Mouse (Mus musculus) testis, postnatal 10 days (tissue): ENCODE measurements around the gene Ormdl3.
"Not testable (repeated sequence)": the region's sequence is repeated elsewhere in the genome, so short reads cannot be mapped to it uniquely, and the experiment has no call there.

Experiments used
- DNase-seq: peaks from one replicate; pipeline ENCODE4 v3.0.0; 2021; ENCODE audit warnings: low spot score

Ormdl3 gene

DNA sequence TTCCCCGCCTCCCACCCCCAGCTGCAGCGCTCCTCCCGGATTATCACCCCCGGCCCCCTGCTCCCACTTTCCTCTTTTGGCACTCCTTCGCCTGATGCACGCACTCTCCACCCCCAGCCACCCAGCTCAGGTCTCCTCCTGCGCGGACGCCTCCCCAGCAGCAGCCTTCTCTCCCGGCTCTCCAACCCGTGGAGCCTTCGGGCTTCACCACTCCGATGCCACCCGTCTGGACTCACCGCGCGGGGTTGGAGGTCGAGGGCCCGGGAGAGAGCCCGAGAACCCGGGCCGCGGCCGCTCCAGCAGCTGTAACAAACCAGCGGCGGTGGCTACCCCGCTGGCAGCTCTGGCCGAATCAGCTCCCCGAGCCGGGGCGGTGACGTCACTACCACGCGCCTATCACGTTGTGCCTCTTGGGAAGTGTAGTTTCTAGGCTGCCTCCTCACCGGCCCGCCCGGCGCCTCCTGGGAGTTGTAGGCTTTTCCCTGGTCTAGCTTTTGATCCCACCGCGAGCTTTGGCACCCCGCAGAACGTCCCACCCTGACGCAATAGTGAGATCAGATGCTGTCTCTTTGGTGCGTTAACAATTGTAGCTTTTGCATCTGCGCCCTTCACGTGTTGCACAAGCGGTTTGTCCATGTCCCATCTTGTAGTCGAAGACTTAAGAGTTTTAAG, at the start of gene Ormdl3:
Gene Ormdl3, minus strand, starts transcription at position 477 of the 672 bp plus-strand sequence.
- DNase-seq = peak; percentile 99

DNA sequence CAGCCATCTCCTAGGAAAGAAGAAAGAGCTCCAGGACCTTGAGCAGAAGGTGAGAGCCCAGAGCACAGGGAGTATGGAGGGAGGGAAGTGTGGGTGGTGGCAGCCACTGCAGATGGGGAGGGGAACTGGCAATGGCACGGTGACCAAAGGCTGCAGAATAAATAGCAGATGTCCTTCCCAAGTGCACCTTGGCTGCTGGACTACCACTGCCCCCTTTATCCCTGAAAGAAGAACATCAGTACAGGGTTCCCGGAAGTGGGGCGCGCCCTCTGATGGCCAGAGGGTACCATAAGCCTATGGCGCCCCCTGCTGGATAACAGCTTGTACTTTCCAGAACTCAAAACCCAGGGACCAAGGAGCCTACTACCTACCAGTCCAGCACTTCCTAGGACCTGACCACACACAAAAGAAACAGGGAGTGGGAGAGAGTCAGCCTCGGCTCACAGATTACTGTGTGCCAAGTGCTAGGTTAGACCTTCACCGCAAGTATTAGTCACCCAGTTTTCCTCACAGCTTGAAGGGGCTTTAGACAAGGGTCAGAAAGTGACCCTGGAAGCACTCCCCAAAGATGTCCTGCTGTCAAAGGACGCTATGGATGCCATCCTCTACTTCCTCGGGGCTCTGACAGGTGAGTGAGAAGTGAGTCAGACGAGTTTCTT, 48.3 kb upstream of the Ormdl3 start:
- peak; percentile 55 for DNase-seq

DNA sequence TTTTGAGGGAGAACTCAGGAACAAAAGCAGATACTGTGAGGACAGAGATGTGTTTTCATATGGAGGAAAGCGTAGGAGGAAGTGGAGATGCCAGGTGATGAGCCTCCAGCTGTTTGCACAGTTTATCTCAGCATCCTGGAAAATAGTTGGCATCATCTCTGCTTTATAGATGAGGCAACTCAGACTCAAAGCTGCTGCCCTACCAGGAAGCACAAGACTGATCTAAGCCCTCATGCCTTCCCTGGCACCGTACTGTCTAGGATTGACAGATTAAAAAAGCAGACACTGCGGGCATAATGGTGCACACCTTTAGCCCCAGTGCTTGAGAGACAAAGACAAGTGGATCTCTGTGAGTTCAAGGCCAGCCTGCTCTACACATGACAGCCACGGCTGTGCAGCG, 43.5 kb upstream of the Ormdl3 start:
- no peak for DNase-seq

DNA sequence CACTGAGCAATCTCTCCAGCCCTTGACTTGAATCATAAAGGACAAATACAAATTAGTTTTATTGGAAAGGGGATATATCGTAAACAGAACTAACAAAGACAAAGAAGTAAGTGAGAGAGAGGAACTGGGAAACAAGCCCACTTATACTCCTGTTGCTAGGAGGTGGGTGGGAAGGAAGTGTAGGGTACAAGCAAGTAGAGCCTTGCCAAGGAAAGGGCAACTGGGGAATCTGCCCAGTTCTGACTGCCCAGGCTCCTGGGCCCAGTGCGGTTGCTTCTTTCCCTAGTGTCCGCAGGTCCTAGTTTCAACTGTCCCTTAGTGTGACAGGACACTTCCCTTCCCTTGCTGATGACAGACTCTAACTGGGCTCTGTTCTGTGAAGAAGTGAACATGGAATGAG, 41.5 kb upstream of the Ormdl3 start:
- DNase-seq = no peak

DNA sequence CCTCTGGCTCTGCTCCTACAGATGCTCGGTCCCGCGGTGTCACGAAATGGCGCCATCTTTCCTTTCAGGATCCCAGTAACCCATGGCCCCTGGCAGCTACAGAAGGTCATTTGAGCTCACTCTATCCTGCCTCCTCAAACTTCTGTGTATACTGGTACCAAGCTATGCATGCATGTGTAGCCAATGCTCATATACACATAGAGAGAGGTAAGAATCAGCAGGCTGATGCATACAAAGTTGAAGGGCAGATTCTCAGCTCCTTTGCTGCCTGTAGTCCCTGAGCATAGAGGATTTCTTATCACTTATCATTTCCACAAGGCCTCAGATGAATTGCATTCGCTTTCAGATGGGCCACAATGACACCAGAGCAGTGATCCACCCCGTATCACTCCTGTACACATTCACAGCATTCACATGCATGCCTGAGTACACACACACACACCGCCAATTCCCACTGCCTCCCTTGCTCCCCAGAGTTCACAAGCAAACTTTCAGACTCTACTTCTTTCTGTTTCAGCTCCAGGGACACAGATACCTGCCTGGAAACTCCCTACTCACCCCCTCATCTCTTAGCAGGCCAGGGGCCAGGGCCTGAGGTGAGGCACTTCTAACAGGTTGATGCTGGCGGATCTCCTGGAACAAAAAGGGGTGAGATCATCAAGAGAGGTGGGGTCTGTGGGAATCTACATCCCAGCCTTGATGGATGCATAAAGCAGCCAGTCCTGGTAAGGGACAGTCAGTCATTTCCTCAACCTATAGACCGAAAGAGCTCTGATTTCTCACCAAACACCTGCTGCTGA, 38.6 kb upstream of the Ormdl3 start, which contains the start of the genes Gm12355 and Gsdma3:
Gene Gm12355, minus strand, starts transcription at position 51 of the 800 bp plus-strand sequence.
Gene Gsdma3, plus strand, starts transcription at position 750 of the 800 bp plus-strand sequence.
- no peak for DNase-seq

DNA sequence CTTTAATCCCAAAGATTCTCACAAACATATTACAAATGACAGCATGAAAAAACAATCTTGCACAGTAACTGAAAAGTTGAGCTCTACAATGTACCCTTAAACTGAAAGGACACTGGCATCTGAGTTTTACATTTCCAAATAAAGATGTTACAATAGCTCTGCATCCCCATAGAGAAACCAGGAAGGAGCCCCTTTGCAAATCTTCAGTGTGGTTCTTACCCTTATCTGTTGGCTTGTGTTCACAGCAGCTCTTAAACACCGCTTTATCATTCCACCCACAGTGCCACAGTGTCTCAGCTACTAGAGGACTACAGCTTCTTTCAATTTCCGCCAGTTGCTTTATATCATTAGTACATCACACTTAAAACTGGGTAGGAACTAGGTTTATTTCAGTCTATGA, 37.2 kb upstream of the Ormdl3 start:
- not testable (repeated sequence) for DNase-seq

DNA sequence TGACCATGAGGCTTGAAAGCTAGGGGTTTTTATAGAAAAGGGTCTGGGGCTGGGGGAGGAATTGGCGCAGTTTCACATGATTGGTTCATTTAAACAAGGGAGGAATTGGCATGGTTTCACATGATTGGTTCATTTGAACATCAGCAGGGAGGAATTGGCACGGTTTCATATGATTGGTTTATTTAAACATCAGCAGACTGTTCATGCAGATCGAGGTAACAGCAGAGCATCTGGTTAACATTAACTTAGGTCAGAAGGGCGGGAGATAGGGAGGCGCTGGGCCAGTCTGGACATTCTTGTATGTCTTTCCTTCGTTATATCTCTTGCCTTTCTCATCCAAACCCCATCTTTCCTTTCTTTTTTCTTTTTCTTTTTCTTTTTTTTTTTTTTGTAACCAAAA, 36.8 kb upstream of the Ormdl3 start:
- DNase-seq = not testable (repeated sequence)

DNA sequence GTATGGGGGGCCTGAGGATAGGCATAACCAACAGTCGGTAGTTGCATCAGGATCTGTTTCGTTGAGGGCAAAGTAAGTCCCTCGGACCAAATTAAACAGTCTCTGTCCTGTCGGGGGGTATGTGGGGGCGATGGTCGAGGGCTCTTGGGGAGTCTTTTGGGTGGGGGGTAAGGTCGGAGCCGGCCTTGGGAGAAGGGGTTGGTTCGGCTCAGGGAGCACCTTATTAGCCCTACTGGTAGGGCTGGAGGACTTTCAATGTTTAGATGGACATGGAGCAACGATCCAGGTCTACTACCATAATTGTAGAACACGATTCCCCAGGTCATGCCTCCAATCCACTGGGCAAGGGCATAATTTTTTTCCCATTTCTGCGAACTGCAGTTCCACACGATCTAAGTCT, 33.6 kb upstream of the Ormdl3 start:
- no peak for DNase-seq

DNA sequence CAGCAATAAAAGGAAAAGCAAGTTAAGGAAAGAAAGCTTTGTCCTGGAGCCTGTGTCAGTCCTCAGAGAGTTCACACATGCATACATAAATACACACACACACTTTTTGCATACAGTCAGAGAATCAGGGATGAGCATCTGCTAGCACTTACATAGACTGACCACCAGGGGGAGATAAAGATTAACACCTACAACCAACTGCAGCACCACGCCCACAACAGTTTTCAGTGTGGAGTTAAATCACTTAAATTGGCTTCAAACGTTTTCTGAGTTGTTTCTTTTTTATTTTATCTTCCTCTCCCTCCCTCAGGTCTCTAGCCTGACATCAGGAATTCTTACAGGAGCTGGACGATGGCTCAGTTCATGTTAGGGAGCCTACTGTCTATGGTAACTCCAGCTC, 19.6 kb upstream of the Ormdl3 start:
- DNase-seq = peak; percentile 54

DNA sequence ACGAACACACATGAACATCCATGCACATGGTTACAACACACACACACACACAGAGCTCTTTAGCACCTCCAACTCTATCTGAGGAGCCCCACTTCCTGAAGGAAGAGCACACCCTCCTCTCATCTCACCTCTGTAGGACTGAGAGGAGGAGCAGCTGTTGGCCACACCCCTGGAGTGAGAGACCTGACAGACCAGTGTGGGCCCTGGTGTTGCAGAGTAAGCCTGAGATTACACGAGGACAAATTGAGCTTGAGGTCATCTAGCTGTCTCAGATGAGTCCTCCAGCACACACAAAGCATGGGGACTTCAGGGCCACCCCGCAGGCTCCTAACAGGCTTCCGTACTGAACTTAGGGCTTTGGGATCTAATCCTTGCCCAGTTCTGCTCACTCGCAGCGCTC, 17.7 kb upstream of the Ormdl3 start:
- peak; percentile 42 for DNase-seq

DNA sequence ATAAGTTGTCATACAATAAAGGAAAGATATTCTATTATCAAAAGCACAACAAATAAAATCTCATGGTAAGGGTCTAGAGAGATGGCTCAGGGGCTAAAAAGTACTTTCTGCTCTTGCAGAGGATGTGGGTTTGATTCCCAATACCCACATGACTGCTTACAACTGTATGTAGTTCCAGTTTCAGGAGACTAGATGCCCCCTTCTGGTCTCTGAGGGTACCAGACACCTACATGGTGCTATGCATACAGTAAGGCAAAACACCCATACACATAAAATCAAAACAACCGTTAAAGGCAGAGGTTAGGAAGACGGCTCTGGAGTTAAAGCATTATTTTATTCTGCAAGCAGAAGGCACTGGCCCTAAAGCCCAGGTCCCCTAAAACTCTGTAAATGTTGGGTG, 16.8 kb upstream of the Ormdl3 start:
- no peak for DNase-seq

DNA sequence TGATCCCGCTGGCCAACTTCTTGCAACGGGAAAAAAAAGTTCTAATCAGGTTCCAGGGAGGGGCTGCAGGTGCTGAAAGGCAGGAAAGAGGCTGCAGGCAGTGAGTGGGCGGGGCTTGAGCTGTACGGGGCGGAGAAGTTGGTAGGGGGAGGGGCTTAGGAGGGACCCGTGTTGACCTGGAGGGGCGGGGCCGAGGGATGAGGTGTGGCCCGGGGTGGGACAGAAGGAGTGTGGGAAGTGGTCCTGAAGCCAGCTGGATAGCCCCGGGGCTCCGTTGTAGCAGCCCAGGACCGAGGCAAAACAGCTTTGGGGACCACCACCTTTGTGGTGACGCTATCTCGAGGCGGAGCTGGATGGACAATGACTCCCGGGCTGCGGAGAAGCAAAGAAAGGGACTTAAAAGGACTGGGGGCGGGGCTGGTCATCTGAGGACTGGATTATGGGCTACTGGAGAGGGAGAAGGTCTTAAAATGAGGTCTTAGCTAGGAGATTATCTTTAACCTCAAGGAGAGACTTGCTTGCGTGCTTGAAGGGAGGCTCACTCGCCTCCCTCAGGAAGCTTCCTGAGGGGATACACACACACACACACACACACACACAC, 15.0 kb upstream of the Ormdl3 start:
- peak; percentile 78 for DNase-seq

DNA sequence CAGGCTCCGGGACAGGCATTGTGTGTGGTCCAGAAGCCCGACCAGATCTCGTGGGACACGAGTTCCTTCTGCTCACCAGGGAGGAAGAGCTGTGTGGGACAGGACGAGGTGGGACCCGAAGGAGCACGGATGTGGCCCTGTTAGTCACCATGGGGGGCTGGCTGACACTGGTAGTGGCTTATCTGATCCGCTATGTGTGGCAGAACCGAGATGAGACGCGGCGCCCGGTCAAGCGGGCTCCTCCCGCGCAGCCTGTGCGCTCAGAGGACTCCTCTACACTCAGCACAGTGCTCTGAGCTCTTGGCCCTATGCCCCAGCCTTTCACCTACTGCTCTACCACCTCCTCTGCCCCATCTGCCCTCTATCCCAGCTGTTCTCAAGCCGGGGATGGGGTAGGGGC, 12.1 kb upstream of the Ormdl3 start:
- DNase-seq = peak; percentile 48

DNA sequence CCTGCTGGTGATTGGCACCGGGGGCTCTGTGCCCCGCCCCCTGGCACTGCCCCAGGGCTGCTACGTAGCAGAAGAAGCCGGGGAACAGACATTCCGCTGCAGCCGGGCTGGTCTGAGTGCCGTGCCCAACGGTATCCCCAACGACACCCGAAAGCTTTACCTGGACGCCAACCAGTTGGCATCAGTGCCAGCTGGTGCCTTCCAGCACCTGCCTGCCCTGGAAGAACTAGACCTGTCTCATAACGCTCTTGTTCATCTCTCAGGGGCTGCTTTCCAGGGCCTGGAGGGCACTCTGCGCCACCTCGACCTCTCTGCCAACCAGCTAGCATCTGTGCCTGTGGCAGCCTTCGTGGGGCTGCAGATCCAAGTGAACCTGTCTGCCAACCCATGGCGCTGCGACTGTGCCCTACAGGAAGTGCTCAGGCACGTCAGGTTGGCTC, 11.7 kb upstream of the Ormdl3 start:
- peak; percentile 59 for DNase-seq

DNA sequence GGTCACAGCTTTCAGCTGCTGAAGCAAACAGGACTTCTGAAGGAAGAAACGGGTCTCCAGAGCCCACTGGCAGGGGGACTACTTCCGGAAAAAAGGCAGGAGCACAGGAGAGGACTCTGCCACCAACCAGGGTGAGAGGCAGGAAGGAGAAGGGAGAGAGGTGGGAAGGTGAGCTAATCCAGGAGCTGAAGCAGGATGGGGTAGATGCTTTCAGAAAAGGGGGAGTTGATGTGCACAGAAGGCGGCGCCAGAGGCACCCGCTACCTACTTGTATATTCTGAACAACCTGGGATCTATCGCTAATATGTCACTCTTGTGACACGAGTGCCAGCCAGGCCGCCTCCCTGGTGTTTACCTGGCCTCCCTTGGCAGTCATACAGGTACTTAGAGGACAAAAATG, 10.8 kb upstream of the Ormdl3 start, which contains the start of gene Lrrc3c:
Gene Lrrc3c, plus strand, starts transcription at position 301 of the 400 bp plus-strand sequence.
- no peak for DNase-seq

DNA sequence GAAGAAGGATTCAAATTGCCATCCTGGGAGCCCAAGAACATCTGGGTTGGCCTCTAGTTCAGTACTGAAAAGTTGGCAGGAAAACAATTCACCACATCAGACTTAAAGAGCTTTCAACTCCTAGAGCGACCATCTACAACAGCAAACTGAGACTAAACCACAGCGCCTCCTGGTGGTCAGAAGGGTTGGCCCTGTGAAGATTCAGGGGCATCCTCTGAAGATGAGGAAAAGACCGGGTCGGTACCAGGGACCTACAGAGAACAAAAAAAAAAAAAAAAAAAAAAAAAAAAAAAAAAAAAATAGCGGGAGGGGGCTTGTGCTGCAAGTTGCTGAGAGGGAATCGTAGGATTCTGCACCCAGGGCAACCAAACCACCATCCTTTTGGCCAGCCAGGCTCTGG, 10.2 kb upstream of the Ormdl3 start:
- DNase-seq = peak; percentile 86

DNA sequence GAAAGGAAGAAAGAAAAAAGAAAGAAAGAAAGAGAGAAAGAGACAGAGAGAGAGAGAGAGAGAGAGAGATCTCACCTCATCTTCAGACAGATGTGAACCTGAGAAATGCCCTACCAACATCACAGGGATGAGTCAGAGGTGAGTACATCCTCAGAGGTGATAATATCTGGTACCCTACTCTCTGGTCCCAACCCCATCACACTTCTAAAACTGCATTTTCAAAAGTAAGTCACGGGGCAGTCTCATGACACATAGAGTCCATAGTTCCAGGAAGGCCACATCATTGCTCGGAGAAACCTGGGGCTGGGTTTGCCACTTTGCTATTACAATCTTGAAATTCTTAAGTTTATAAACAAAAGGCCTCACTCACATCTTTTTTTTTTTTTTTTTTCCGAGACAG, 8.8 kb upstream of the Ormdl3 start:
- no peak for DNase-seq

DNA sequence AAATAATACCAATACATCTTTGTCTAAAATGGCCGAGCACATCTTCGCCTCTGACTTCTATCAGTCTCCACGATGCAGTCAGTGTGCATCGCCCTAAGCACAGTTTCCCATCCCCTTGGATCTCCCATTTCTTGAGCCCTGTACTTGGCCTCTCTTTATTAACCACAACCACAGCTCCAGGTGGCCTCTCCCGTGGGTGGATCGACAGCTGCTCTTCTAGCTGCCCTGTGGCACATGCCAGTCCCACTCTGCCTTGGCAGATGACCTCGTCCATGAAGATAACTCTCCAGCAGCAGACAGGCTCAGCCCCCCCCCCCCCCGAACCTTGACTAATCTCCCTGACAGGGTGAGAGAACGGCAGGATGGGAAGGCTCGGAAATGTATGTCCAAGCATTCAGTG, 8.3 kb upstream of the Ormdl3 start:
- no peak for DNase-seq

DNA sequence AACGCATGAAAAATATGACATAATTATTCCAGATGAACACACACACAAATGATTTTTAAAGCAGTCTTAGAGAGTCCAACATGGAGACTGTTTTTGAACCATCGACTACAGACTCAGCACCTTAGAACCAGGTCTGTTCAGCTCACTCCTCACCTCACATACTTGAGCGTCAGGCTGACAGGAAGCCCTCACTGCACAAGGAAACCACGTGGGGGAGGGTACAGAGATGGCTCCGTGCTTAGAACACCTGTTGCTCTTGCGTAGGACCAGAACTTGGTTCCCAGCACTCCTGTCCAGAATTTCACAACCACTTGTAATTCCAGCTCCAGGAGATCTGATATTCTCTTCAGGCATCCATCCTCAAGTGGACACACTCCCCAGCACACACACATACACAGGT, 7.9 kb upstream of the Ormdl3 start:
- DNase-seq = no peak

DNA sequence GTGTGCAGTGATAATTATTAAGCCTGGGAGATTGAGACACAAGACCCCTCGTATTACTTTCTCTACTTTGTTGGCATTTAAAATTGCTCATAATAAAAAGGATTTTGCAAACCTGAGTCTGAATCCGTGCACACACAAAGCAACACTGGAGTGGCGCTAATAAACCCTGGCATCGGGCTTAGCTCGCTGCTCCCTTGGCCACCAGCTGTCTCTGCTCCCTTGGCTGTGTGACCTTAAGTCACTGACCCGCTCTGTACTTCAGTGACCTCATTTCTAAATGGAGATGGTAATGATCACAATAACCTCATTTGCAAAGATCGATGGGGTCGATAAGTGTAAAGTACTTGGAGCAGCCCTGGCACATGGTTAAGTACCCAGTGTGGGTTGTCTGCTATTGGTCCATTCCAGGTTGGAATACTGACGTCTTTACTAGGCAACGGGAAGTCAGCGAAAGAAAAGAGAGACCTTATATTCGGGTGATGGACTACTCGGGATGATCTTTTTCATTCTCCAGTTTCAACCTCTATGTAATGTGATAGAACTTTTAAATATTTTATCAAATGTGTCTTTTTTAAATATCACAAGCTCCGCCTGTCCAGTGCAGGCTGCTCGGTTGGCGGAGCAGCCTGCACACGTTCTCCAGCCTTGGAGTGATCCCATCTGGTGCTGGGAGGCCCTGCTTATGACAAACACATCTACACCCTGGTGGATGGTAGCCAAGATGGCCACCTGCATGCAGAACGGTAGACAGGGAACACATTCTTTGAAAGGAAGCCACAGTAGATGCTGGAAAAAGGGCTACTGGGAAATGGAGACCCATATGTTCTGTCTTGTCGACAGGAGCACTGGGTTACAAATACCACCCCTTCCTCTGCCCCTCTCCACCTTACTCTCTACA, 3.6 kb upstream of the Ormdl3 start:
- no peak for DNase-seq

DNA sequence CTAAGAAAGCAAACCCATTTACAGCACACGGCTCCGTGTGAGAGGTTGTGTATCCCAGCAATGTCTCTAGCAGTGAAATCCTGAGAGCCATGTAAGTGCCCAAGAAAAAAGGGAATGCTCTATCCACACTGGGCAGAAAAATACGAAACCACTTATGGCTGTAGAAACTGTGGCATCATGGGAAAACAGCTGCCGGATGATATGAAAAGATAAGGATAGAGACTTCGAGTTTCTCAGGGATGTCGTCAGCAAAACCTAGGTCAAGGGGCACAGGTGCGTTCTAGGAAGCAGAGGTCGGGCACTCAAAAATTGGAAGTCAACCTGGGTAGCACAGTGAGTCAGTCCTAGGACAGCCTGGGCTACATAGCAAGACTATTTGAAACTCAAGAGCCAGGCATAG, 2.1 kb upstream of the Ormdl3 start:
- DNase-seq = no peak
